Mouse (Mus musculus): ENCODE results near the gene Plekhh2. TPM values are rescaled to one million over a fixed set of nuclear protein-coding genes. Genes with fewer than 3 reads are reported as not detected.

The Plekhh2 gene
- polyA plus RNA-seq, 1 experiment, result 3.2 TPM

DNA sequence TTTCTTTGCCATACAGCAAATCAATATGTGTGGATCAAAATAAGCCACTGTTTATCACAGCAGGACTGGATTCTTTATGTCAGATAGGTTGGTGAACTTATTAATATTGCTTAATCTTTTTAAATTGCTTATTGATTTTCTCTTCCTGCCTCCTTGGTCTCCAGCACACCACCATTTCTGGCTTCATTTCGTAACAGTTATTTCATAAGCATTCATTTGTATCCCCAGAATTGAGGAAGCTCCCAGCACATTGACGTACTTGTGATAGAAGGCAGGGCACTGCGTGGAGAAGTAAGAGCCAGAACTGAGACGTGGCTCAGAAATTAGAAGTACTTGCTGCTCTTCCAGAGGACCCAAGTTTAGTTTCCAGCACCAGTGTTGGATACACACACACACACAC is 135.9 kb downstream of the Plekhh2 start:
- DNase-seq, result no peak
- 91% methylated on average over 4 of the region's 4 CpGs for WGBS

DNA sequence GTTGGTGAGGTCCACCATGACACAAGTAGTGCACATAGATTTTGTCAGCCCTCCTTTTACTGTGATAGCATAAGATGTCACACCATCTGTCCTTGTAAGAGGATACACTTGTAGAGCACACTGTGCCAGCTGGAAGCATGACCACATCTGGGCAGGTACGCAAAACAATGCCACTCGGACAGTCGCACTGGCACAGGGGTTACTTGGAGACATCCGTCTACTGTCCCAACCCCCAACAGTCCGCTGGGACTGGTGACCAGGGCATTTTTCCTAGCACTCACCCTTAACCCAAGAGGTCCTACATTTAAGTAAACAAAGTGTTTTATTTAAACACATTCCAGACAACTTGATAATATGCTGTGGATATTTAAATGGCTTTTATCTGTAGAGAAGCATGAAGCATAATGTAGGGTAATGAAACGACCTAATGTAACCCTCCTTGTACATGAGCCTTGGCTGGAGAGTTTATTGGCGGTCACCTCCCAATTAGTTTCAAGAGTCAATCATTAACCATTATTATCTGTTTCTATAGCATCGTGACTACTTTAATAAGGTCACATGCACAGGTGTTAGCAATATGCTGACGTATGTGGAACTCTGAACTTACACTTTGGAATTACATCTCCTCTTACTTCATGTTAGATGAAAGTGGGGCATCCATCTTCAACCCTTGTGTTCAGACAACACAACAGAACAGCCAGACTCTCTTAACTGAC is 138.8 kb downstream of the Plekhh2 start:
- no peak overlapping the region for H3K27ac ChIP-seq (ENCODE audit: insufficient read depth, low read depth, low read length)
- TF ChIP-seq CTCF (conservative IDR thresholded peaks at IDR 0.05; ENCODE audit: insufficient read depth, insufficient read length, low read depth, low read length) (no peak), POLR2A (IDR thresholded peaks at IDR 0.05; ENCODE audit: low read depth, low read length) (no peak)
- DNase-seq, result no peak
- no peaks in the 10 kb centered on the region for H3K27me3 ChIP-seq (replicated peaks; ENCODE audit: control insufficient read depth, insufficient read depth, low read length)
- H3K36me3 ChIP-seq (ENCODE audit: control insufficient read depth, insufficient read depth, low read length), result no peaks in the 10 kb centered on the region; the same call in 1 of the 2 replicates
- no peak overlapping the region for H3K4me3 ChIP-seq (ENCODE audit: insufficient read depth, low read depth, low read length)
- no peaks in the 10 kb centered on the region for H3K4me1 ChIP-seq (ENCODE audit: control insufficient read depth, insufficient read depth, low read length)
- WGBS, result 74% methylated on average over 9 of the region's 9 CpGs

More for the DNA sequence above, 135.9 kb downstream of the Plekhh2 start:
- Histone ChIP-seq H3K36me3 (ENCODE audit: control insufficient read depth, insufficient read depth, low read length) (no peaks in the 10 kb centered on the region; the same call in none of the 2 replicates), H3K27me3 (replicated peaks; ENCODE audit: control insufficient read depth, insufficient read depth, low read length) (no peaks in the 10 kb centered on the region), H3K4me1 (ENCODE audit: control insufficient read depth, insufficient read depth, low read length) (no peaks in the 10 kb centered on the region), H3K4me3 (ENCODE audit: insufficient read depth, low read depth, low read length) (no peak overlapping the region), H3K27ac (ENCODE audit: insufficient read depth, low read depth, low read length) (no peak overlapping the region)
- TF ChIP-seq CTCF (conservative IDR thresholded peaks at IDR 0.05; ENCODE audit: insufficient read depth, insufficient read length, low read depth, low read length) (no peak), POLR2A (IDR thresholded peaks at IDR 0.05; ENCODE audit: low read depth, low read length) (no peak)

DNA sequence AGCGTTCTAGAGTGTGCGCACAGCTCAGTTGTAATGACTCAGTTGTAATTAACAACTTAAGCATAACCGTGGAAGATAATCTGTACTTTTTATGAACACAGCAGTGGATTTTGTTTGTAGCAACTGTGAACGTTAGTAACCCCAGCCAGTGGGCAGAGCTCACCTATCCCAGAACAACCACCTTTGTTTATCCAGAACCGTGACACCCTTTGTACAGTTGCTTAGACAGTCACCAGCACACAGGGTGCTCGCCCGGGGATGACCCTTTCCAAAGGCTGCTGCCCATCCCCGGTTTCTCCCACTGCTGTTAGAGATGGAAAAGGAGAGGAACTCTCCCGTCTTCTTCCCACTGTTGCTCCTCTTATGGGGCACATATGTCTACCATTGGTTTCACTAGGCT is 141.8 kb downstream of the Plekhh2 start:
- no peaks in the 10 kb centered on the region; the same call in 1 of the 2 replicates for H3K36me3 ChIP-seq (ENCODE audit: control insufficient read depth, insufficient read depth, low read length)
- 93% methylated on average over 9 of the region's 9 CpGs for WGBS
- H3K4me1 ChIP-seq (ENCODE audit: control insufficient read depth, insufficient read depth, low read length), result no peaks in the 10 kb centered on the region
- no peak for DNase-seq
- no peak overlapping the region for H3K27ac ChIP-seq (ENCODE audit: insufficient read depth, low read depth, low read length)
- H3K27me3 ChIP-seq (replicated peaks; ENCODE audit: control insufficient read depth, insufficient read depth, low read length), result no peaks in the 10 kb centered on the region
- no peak for TF ChIP-seq POLR2A (IDR thresholded peaks at IDR 0.05; ENCODE audit: low read depth, low read length)
- no peak overlapping the region for H3K4me3 ChIP-seq (ENCODE audit: insufficient read depth, low read depth, low read length)

DNA sequence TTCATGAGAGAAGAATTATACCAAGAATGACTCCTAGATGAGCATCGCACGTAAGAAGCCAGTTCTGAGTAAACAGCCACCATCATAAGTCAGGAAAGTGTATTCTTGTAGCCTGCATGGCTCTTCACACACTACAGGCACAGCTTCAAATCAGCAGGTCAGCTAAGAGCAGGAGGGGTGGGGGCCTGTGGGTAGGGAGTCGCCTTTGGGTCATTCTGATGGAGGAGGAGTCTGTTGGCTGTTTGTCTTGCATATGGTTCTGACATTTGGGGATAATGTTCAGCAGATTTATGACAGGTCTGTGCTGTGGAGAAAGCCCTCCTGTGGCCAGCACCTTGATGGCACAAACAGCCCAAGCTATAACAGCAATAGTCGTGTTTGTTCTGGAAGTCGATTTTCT is 144.5 kb downstream of the Plekhh2 start:
- no peaks in the 10 kb centered on the region for H3K27me3 ChIP-seq (replicated peaks; ENCODE audit: control insufficient read depth, insufficient read depth, low read length)
- no peaks in the 10 kb centered on the region for H3K36me3 ChIP-seq (ENCODE audit: control insufficient read depth, insufficient read depth, low read length)
- 66% methylated on average over 5 of the region's 5 CpGs for WGBS
- TF ChIP-seq POLR2A (IDR thresholded peaks at IDR 0.05; ENCODE audit: low read depth, low read length), result no peak
- TF ChIP-seq CTCF (conservative IDR thresholded peaks at IDR 0.05; ENCODE audit: insufficient read depth, insufficient read length, low read depth, low read length), result no peak
- H3K4me1 ChIP-seq (ENCODE audit: control insufficient read depth, insufficient read depth, low read length), result no peaks in the 10 kb centered on the region
- DNase-seq, result no peak
- H3K27ac ChIP-seq (ENCODE audit: insufficient read depth, low read depth, low read length), result no peak overlapping the region
- no peak overlapping the region for H3K4me3 ChIP-seq (ENCODE audit: insufficient read depth, low read depth, low read length)

DNA sequence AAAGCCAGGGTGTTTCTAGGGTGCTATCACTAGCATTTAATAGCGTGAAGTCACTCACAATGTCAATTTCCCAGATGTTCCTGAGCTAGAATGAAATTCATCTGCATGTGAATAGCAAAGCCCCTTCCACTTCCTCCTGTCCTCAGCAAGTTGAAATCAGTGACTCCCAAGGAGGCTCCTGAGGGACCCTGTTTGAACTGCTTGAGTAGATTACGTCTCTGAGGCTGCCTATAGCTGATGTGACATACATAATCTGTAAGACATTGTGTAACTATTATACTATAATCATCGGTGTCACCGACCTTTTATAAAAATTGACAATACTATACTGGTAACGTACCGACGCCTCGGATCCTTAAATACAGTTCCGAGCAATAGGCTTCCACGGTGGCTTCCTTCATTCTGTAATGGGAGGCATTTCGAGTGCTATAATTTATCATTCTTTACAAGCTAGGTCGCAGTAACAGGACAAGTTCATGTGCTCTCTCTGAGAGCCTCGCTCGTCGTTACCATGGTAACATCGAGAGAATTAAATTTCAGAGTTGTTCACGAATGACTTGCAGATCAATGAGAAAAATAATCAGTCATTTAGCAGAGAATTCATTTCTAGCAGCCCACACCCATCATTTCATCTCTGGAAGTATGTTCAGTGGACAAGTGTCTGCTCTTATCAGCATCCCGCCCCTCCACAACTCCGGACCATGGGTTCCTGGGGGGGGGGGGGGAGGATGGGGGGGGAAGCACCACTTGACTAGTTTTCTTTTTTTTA is 145.1 kb downstream of the Plekhh2 start:
- 53% methylated on average over 19 of the region's 19 CpGs for WGBS
- no peak overlapping the region for H3K4me3 ChIP-seq (ENCODE audit: insufficient read depth, low read depth, low read length)

DNA sequence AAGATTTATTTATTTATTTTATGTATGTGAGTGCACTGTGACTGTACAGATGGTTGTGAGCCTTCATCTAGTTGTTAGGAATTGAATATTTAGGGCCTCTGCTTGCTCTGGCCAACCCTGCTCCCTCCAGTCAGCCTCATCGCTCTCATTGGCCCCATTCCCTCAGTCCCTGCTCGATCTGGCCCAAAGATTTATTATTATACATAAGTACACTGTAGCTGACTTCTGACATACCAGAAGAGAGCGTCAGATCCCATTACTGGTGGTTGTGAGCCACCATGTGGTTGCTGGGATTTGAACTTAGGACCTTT is 145.7 kb downstream of the Plekhh2 start:
- Histone ChIP-seq H3K4me1 (ENCODE audit: control insufficient read depth, insufficient read depth, low read length) (no peaks in the 10 kb centered on the region), H3K27me3 (replicated peaks; ENCODE audit: control insufficient read depth, insufficient read depth, low read length) (no peaks in the 10 kb centered on the region), H3K4me3 (ENCODE audit: insufficient read depth, low read depth, low read length) (no peak overlapping the region), H3K36me3 (ENCODE audit: control insufficient read depth, insufficient read depth, low read length) (no peaks in the 10 kb centered on the region), H3K27ac (ENCODE audit: insufficient read depth, low read depth, low read length) (no peak overlapping the region)
- WGBS, result 52% methylated on average over 3 of the region's 3 CpGs
- DNase-seq, result no peak
- TF ChIP-seq POLR2A (IDR thresholded peaks at IDR 0.05; ENCODE audit: low read depth, low read length), result no peak

More for the DNA sequence above, 145.1 kb downstream of the Plekhh2 start:
- no peaks in the 10 kb centered on the region for H3K4me1 ChIP-seq (ENCODE audit: control insufficient read depth, insufficient read depth, low read length)
- H3K36me3 ChIP-seq (ENCODE audit: control insufficient read depth, insufficient read depth, low read length), result no peaks in the 10 kb centered on the region
- H3K27me3 ChIP-seq (replicated peaks; ENCODE audit: control insufficient read depth, insufficient read depth, low read length), result no peaks in the 10 kb centered on the region
- DNase-seq, result no peak
- TF ChIP-seq CTCF (conservative IDR thresholded peaks at IDR 0.05; ENCODE audit: insufficient read depth, insufficient read length, low read depth, low read length) (no peak), POLR2A (IDR thresholded peaks at IDR 0.05; ENCODE audit: low read depth, low read length) (no peak)
- H3K27ac ChIP-seq (ENCODE audit: insufficient read depth, low read depth, low read length), result no peak overlapping the region

DNA sequence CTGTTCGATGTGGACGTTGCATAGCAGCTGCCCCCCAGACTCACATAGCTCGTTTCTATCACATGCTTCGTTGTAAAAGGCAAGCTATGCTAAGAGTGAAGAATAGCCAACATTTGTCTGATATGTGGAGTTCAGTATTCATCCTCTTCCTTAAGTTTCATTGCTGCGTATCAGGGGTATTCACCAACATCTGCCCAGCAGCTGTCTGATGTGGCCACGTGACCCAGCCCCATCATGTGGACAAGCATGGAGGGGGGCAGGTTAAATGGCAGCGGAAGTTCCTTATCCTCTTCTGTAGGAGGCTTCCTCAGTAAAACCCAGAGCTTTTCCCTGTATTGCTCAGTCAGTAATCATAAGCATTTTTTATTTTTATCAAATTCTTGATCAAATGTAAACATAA is 146.1 kb downstream of the Plekhh2 start:
- no peak for DNase-seq
- Histone ChIP-seq H3K27ac (ENCODE audit: insufficient read depth, low read depth, low read length) (no peak overlapping the region), H3K36me3 (ENCODE audit: control insufficient read depth, insufficient read depth, low read length) (no peaks in the 10 kb centered on the region), H3K27me3 (replicated peaks; ENCODE audit: control insufficient read depth, insufficient read depth, low read length) (no peaks in the 10 kb centered on the region), H3K4me1 (ENCODE audit: control insufficient read depth, insufficient read depth, low read length) (no peaks in the 10 kb centered on the region), H3K4me3 (ENCODE audit: insufficient read depth, low read depth, low read length) (no peak overlapping the region)
- TF ChIP-seq CTCF (conservative IDR thresholded peaks at IDR 0.05; ENCODE audit: insufficient read depth, insufficient read length, low read depth, low read length), result no peak
- no peak for TF ChIP-seq POLR2A (IDR thresholded peaks at IDR 0.05; ENCODE audit: low read depth, low read length)
- WGBS, result 65% methylated on average over 7 of the region's 7 CpGs
